Mouse (Mus musculus): ENCODE results near the gene Rbm15.

DNA sequence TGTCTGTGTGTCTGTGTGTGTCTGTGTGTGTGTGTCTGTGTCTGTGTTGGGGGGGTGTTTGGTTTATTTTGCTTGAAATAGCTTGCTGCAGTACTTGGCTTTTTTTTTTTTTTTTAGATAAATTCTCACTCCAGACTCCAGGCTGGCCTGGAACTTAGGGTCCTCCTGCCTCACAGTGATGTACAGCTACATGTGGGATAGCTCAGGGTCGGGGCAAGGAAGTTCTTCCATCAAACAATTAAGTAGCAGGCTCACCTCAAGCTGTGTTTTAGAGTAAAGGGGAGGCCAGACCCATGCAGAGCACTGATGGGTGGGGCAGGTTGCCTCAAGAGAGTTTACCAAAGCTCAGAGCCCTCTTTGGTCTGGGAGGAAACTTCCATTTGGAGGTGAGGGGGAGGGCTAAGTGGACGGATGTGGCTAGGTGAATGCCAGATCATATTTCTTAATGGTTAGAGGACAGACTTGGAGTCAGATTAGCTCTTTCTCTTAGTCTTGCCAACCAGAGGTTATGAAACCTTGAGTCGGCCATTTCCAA, 24.3 kb upstream of the Rbm15 start:
- TF ChIP-seq EP300 (IDR thresholded peaks at IDR 0.05; ENCODE audit: low read depth) (no peak), CTCF (IDR thresholded peaks at IDR 0.05; ENCODE audit: low read depth) (no peak)

Measured in liver, postnatal 0 days (tissue).